Mouse (Mus musculus) testis, adult 2 months (tissue): Measurements from ENCODE around the gene Gabpb2.

ENCODE experiments used
- CTCF ChIP-seq: fragments of 200-500 bp; IDR thresholded peaks from 2 replicates; pipeline ENCODE4 v1.5.1; 2012; ENCODE audit warnings: low read depth, mild to moderate bottlenecking, inconsistent platforms, low read length, moderate library complexity; ENCODE audit not compliant: control insufficient read depth, insufficient read depth, insufficient replicate concordance
- POLR2A ChIP-seq: fragments of 200-500 bp; IDR thresholded peaks from 2 replicates; pipeline ENCODE4 v1.6.1; 2012; ENCODE audit warnings: low read depth, mild to moderate bottlenecking, inconsistent platforms, low read length, moderate library complexity; ENCODE audit not compliant: control insufficient read depth

- no peak for TF ChIP-seq POLR2A
- TF ChIP-seq CTCF, result no peak
Observed at GRCm38 (mm10) chr3:95200562-95200961, 17.2 kb downstream of the Gabpb2 start.
